17 mouse cellular contexts compared by ENCODE assay signal in the genomic region with DNA sequence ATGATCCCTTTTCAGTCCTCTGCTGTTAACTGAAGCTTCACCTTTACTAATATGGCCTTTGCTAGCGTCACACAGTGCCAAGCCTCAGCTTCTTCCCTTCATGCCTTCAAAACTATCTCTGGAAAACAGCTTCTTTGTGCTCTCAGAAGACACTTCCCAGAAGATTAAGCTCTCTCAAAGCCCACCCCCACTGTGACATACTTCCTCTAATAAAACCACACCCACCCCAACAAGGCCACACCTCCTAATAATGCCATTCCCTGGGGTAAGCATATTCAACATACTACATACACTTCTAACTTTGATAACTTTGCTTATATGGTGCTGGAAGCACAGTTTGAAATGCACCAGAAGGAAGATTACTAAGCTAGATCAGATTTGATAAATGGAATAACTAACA. TPM values are rescaled to one million over a fixed set of nuclear protein-coding genes. Genes with fewer than 3 reads are reported as not detected.
DNase-seq lines count a peak whose midpoint lies in the region; ATAC-seq and TF ChIP-seq lines count a peak whose summit lies in the region.
"Had no signal": no experiment of that assay in that cellular context is flagged by ENCODE, and none has a peak within 500 bp of the region (broad histone marks: within the 10 kb centered on the region; RNA-seq: fewer than 3 reads in every experiment).

No protein-coding gene starts in this region.

- H3K79me2 ChIP-seq in heart, adult 2 months (replicated peaks; ENCODE audit: control insufficient read depth, insufficient read depth, low read length) = peaks cover 3% of the 10 kb centered on the region; the same call in 1 of the 2 replicates

- TF ChIP-seq EP300 in heart, adult 2 months (IDR thresholded peaks at IDR 0.05; ENCODE audit: insufficient read depth, low read depth, low read length) = no peak

- no peak overlapping the region for H3K4me2 ChIP-seq in hindbrain, embryonic 15.5 days
- H3K4me2 ChIP-seq in hindbrain, embryonic 13.5 days = no peak overlapping the region
- H3K4me2 ChIP-seq in lung, embryonic 15.5 days = no peak overlapping the region
- H3K4me2 ChIP-seq: embryonic facial prominence, embryonic 12.5 days; hindbrain, embryonic 12.5 days; midbrain, embryonic 12.5 days had no signal

- TF ChIP-seq CTCF in heart, adult 2 months (IDR thresholded peaks at IDR 0.05) = no peak

- intact Hi-C loops in heart, adult 2 months (cut with DNase I) = no loop called here

- no peak for DNase-seq in heart, adult 2 months
- DNase-seq in heart, embryonic 10.5 days (ENCODE audit: low spot score) = no peak
- no peak for DNase-seq in lung, postnatal 36 days
- no peak for DNase-seq in layer of hippocampus, adult 8-10 months (ENCODE audit: low spot score in 2 of 2)
- DNase-seq: cerebellum, postnatal 36 days; layer of hippocampus, adult 9-11 months; right cerebral cortex, adult 18-20 months; spleen, adult 18-20 months had no signal

- H3K9ac ChIP-seq in heart, adult 2 months (ENCODE audit: low read depth, low read length) = no peak overlapping the region
- no peak overlapping the region for H3K9ac ChIP-seq in hindbrain, embryonic 15.5 days
- no peak overlapping the region for H3K9ac ChIP-seq in hindbrain, embryonic 13.5 days
- no peak overlapping the region for H3K9ac ChIP-seq in lung, embryonic 15.5 days
- H3K9ac ChIP-seq: embryonic facial prominence, embryonic 12.5 days; hindbrain, embryonic 12.5 days; midbrain, embryonic 12.5 days had no signal

- ATAC-seq in hindbrain, embryonic 15.5 days (ENCODE audit: low FRiP score, low read depth) = no peak
- ATAC-seq in hindbrain, embryonic 13.5 days (ENCODE audit: low FRiP score) = no peak
- ATAC-seq in lung, embryonic 15.5 days (ENCODE audit: borderline replicate concordance, extremely low read depth, low FRiP score, low TSS enrichment) = no peak
- ATAC-seq in common myeloid progenitor, adult 5-6 weeks (replicated peaks; ENCODE audit: low read depth, poor library complexity, severe bottlenecking) = peak; percentile 23; the same call in 1 of the 2 replicates
- ATAC-seq: Patski had no signal

- H3K27me3 ChIP-seq in heart, adult 2 months (ENCODE audit: control insufficient read depth, insufficient read depth, low read length) = no peaks in the 10 kb centered on the region
- no peaks in the 10 kb centered on the region for H3K27me3 ChIP-seq in heart, embryonic 10.5 days (ENCODE audit: insufficient read depth, poor library complexity, severe bottlenecking)
- H3K27me3 ChIP-seq in hindbrain, embryonic 15.5 days = no peaks in the 10 kb centered on the region
- H3K27me3 ChIP-seq in hindbrain, embryonic 13.5 days = no peaks in the 10 kb centered on the region
- no peaks in the 10 kb centered on the region for H3K27me3 ChIP-seq in lung, embryonic 15.5 days
- H3K27me3 ChIP-seq: embryonic facial prominence, embryonic 12.5 days; hindbrain, embryonic 12.5 days; midbrain, embryonic 12.5 days; Patski had no signal

- no peak overlapping the region for H3K4me3 ChIP-seq in heart, adult 2 months
- H3K4me3 ChIP-seq in heart, embryonic 10.5 days = no peak overlapping the region
- no peak overlapping the region for H3K4me3 ChIP-seq in hindbrain, embryonic 15.5 days
- no peak overlapping the region for H3K4me3 ChIP-seq in hindbrain, embryonic 13.5 days
- H3K4me3 ChIP-seq in lung, embryonic 15.5 days = no peak overlapping the region
- H3K4me3 ChIP-seq: embryonic facial prominence, embryonic 12.5 days; hindbrain, embryonic 12.5 days; midbrain, embryonic 12.5 days had no signal

- peak overlapping the region; percentile 12 for H3K27ac ChIP-seq in heart, adult 2 months
- no peak overlapping the region for H3K27ac ChIP-seq in heart, embryonic 10.5 days
- peak overlapping the region; percentile 20; the same call in 1 of the 2 replicates for H3K27ac ChIP-seq in hindbrain, embryonic 15.5 days (replicated peaks)
- no peak overlapping the region for H3K27ac ChIP-seq in hindbrain, embryonic 13.5 days
- H3K27ac ChIP-seq in lung, embryonic 15.5 days = peak overlapping the region; percentile 76
- H3K27ac ChIP-seq: embryonic facial prominence, embryonic 12.5 days; hindbrain, embryonic 12.5 days; macrophage; midbrain, embryonic 12.5 days had no signal

- TF ChIP-seq POLR2A in heart, adult 2 months (IDR thresholded peaks at IDR 0.05; ENCODE audit: insufficient read depth, low read depth, low read length) = no peak

- H3K9me3 ChIP-seq in heart, embryonic 10.5 days = no peaks in the 10 kb centered on the region
- H3K9me3 ChIP-seq in hindbrain, embryonic 15.5 days = no peaks in the 10 kb centered on the region
- no peaks in the 10 kb centered on the region for H3K9me3 ChIP-seq in hindbrain, embryonic 13.5 days
- H3K9me3 ChIP-seq in lung, embryonic 15.5 days = no peaks in the 10 kb centered on the region
- H3K9me3 ChIP-seq: embryonic facial prominence, embryonic 12.5 days; hindbrain, embryonic 12.5 days; midbrain, embryonic 12.5 days had no signal

- 70% methylated on average over 1 of the region's 1 CpGs for WGBS in heart, adult 2 months
- 89% methylated on average over 1 of the region's 1 CpGs for WGBS in heart, embryonic 10.5 days
- WGBS in hindbrain, embryonic 15.5 days = 92% methylated on average over 1 of the region's 1 CpGs
- 85% methylated on average over 1 of the region's 1 CpGs for WGBS in hindbrain, embryonic 13.5 days
- WGBS in lung, embryonic 15.5 days = 92% methylated on average over 1 of the region's 1 CpGs

- peaks cover 7% of the 10 kb centered on the region for H3K4me1 ChIP-seq in heart, adult 2 months (ENCODE audit: control insufficient read depth, insufficient read depth, low read length)
- H3K4me1 ChIP-seq in heart, embryonic 10.5 days = peaks cover 15% of the 10 kb centered on the region
- H3K4me1 ChIP-seq in hindbrain, embryonic 15.5 days (replicated peaks) = no peaks in the 10 kb centered on the region
- no peaks in the 10 kb centered on the region for H3K4me1 ChIP-seq in hindbrain, embryonic 13.5 days (replicated peaks)
- peaks cover 15% of the 10 kb centered on the region for H3K4me1 ChIP-seq in lung, embryonic 15.5 days
- H3K4me1 ChIP-seq: embryonic facial prominence, embryonic 12.5 days; hindbrain, embryonic 12.5 days; midbrain, embryonic 12.5 days had no signal

- peaks cover 12% of the 10 kb centered on the region for H3K36me3 ChIP-seq in heart, adult 2 months (ENCODE audit: control insufficient read depth, insufficient read depth, low read length)
- no peaks in the 10 kb centered on the region for H3K36me3 ChIP-seq in heart, embryonic 10.5 days
- H3K36me3 ChIP-seq in hindbrain, embryonic 15.5 days = no peaks in the 10 kb centered on the region
- H3K36me3 ChIP-seq in hindbrain, embryonic 13.5 days = no peaks in the 10 kb centered on the region
- no peaks in the 10 kb centered on the region for H3K36me3 ChIP-seq in lung, embryonic 15.5 days
- H3K36me3 ChIP-seq: embryonic facial prominence, embryonic 12.5 days; hindbrain, embryonic 12.5 days; midbrain, embryonic 12.5 days had no signal

RNA-seq across cellular contexts. Expression of a gene that starts 8.3 kb away (rescaled TPM):
- 10 to 100 TPM; 14.6 to 15.9 TPM for total RNA-seq in heart, adult 2 months (2021)
- 11.2 and 16.2 TPM in 2 replicates for polyA plus RNA-seq in heart, adult 2 months (2012; rRNA removed)
- 26.3 and 26.6 TPM in 2 replicates for polyA plus RNA-seq in heart, embryonic 10.5 days (2016; fragmentation: Nextera tagmentation; extraction: Ambion mirVana)
- 34.1 and 38.6 TPM in 2 replicates for polyA plus RNA-seq in hindbrain, embryonic 15.5 days (2015; fragmentation: Nextera tagmentation; extraction: Ambion mirVana)
- 39.0 and 43.3 TPM in 2 replicates for polyA plus RNA-seq in hindbrain, embryonic 13.5 days (2015; fragmentation: Nextera tagmentation; extraction: Ambion mirVana)
- polyA plus RNA-seq in lung, embryonic 15.5 days (2015; fragmentation: Nextera tagmentation; extraction: Ambion mirVana) = 34.3 and 37.4 TPM in 2 replicates
- total RNA-seq in common myeloid progenitor, adult 5-6 weeks (2017) = 67.6 and 68.0 TPM in 2 replicates
- total RNA-seq in layer of hippocampus, adult 8-10 months (2022) = 10 to 100 TPM; 39.3 to 51.0 (median 45.2) TPM

Comparison
In these comparisons a context has a peak if more than half of its experiments do, and no peak if none do; other contexts are left out.
1. H3K27ac ChIP-seq: peak in heart, adult 2 months (single experiment), hindbrain, embryonic 15.5 days (single experiment) and lung, embryonic 15.5 days (single experiment); none in heart, embryonic 10.5 days (single experiment) and hindbrain, embryonic 13.5 days (single experiment).